Mouse (Mus musculus) layer of hippocampus, postnatal 10 days (tissue): ENCODE measurements around the gene Fbln1. TPM values are rescaled to one million over a fixed set of nuclear protein-coding genes. Genes with fewer than 3 reads are reported as not detected.

Experiments
- DNase-seq, 2 experiments: peaks; one replicate each; pipeline ENCODE4 v3.0.0; 2021; ENCODE audit warnings: low spot score in 2 of 2
- long read RNA-seq: library from polyadenylated mRNA; stranded (forward); transcript quantifications from one replicate; pipeline ENCODE4 v2.0.0, GENCODE M21; 2023
- total RNA-seq, 2 experiments: library from RNA; stranded (reverse); gene quantifications; 2 replicates each; pipeline ENCODE4 v1.2.3; 2021

Fbln1 gene
- 10 to 100 TPM; 17.4 to 22.6 TPM for total RNA-seq
- long read RNA-seq, transcript Fbln1-201 (17 exons, 3,659 nt) = minor isoform, 5 of 28 reads
- long read RNA-seq, transcript Fbln1-202 (15 exons, 2,273 nt) = major isoform, 17 of 28 reads
- long read RNA-seq, partial matches to known transcripts = 1 of 28 reads
- long read RNA-seq, other reads (novel, unspliced or antisense) = 5 of 28 reads

- DNase-seq = peak; percentile 61 to 78
These were observed at the start of gene Fbln1 for GRCm38 (mm10) chr15:85205792-85206702. TSS of gene Fbln1 (plus strand) at chr15:85205949.

DNA sequence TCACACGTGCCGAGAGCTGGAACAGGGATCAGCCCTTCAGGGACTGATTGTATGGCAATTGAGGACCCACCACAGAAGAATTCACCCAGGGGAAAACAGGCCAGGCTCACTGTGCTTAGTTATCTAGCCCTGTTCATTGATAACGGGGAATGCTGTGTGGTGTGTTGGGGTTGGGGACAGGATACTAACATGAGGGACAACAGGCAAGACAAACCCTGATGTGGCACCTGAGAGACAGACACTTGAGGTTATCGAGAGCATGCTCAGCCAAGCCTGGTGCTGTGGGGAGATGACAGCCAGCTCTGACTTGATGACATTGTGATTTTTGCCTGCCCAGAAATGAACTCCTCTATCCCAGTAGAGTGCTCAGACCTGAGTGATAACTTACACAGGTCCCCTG, 49.6 kb upstream of the Fbln1 start:
- no peak for DNase-seq

GRCm38 (mm10) chr15:85161416-85161815, 44.3 kb upstream of the Fbln1 start:
- DNase-seq = no peak

DNA sequence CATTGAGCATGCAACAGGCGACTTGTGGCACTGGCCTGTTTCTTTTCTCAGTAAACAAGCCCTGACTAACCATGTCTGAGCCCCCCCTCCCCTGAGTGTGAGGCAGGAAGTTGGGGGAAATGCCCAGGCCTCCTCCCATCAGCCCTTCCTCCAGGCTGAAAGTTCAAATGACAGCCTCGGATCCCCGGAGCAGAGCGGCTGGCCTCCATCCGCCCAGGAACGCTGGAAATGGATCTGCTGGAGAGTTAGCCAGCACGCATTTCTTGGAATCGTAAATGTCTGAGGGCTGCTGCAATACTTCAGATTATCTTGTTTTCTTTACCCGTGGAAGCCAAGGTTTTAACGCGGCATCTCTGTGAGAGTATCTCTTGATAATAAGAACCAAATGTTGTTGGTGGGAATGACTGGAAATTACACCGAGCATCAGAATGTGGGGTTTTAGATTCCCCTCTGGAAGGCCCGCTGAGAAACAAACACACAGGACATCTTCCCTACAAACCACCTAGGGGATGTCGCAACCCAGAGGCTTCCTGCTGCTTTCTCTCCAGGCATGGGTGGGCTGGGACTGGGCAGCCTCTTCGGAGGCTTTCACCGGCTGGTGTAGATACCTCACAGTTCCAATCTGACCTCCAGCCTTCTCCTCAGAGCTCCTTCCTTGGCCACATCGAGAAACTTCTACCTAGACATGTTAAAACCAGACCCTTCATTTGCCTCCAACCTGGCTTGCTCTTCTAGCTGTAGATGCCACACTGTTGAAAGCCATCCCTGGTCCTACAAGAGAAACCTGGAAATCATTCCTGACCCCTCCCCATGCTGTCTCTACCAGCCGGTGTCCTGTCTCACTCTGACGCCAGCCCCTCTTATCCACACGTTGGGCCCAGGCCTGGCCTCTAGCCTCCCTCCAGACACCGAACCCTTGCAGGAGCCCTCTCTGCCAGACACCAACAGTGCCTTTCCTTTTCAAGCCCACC, 42.8 kb upstream of the Fbln1 start:
- no peak for DNase-seq

- peak in 1 of 2 experiments; percentile 31 for DNase-seq
These were observed 39.3 kb upstream of the Fbln1 start for GRCm38 (mm10) chr15:85166433-85166933.

- DNase-seq = no peak
These were observed 38.6 kb upstream of the Fbln1 start for GRCm38 (mm10) chr15:85167086-85167679.

DNA sequence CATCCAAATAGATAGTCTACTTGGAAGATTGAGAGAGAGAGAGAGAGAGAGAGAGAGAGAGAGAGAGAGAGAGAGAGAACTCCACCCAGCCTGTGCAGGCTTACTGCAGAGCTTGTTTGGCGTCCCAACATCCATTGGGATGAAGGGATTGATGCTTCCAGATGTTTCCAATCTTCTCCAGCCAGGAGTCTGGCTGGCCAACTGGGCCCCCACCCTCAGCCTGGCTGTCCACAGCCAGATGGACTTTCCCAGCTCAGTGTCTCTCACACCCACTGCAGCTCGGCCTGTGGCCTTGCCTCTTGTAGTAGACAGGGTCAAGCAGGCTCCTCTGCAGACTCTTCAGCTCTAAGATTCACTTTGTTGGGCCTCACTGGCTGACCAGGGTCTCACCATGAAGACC, 33.7 kb upstream of the Fbln1 start:
- no peak for DNase-seq

GRCm38 (mm10) chr15:85173425-85173824, 32.3 kb upstream of the Fbln1 start:
- no peak for DNase-seq

GRCm38 (mm10) chr15:85174060-85174459, 31.7 kb upstream of the Fbln1 start:
- no peak for DNase-seq

DNA sequence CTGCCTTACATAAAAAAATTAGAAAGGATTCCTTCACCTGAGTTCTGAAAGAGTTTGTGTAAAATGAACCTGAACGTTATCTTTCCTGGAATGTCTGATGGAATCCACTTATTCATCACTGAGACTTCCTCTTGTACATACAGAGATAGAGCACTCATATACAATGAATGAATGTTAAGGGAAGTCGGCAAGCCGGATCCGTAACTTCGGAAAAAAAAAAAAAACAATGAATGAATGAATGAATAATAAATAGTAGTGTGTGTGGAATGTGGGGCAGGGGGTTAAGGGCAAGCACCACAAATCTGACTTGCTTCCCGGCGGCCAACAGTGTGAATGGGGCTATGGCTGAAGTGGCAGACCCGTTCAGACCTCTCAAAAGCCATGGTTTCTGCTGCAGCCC, 28.2 kb upstream of the Fbln1 start:
- DNase-seq = no peak

GRCm38 (mm10) chr15:85178172-85178571, 27.6 kb upstream of the Fbln1 start:
- no peak for DNase-seq

- peak; percentile 48 to 56 for DNase-seq
These were observed 26.1 kb upstream of the Fbln1 start for GRCm38 (mm10) chr15:85179528-85180180.

- no peak for DNase-seq
These were observed 25.4 kb upstream of the Fbln1 start for GRCm38 (mm10) chr15:85180368-85180767.

DNA sequence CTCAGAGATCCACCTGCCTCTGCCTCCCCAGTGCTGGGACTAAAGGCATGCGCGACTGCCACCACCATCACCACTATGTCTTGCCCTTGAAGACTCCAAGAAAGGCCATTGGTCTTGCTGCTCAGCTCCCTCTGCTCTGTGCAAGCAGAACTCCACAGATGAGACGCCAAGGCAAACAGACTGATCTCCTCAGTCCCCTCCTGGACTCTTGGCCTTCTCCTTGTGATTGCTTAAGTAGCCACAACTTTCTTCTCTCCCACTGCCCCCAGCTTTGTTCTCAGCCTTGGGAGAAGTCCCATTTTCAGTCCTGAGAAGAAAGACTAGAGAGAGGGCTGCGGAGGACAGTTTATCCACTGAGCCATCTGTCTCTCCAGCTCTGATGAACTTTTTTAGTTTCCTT, 23.7 kb upstream of the Fbln1 start:
- DNase-seq = no peak

DNA sequence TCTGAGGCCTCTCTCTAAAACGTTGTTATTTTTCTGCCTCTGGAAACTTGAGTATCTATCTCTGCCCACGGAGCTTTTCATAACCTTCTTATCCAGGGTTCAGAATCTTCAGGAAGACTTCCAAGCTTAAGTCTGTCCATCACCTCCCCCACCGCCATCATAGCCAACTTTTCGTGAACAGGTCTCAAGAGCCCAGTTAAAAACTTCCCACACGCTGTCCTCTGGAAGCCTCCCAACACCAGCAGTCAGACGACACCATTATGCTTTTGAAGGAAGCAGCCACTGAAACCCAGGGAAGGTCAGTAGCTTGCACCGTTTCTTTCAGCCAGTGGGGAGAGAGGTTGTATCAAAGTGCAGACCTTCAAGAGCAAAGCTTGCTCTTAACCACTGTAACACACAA, 18.8 kb upstream of the Fbln1 start:
- no peak for DNase-seq

DNA sequence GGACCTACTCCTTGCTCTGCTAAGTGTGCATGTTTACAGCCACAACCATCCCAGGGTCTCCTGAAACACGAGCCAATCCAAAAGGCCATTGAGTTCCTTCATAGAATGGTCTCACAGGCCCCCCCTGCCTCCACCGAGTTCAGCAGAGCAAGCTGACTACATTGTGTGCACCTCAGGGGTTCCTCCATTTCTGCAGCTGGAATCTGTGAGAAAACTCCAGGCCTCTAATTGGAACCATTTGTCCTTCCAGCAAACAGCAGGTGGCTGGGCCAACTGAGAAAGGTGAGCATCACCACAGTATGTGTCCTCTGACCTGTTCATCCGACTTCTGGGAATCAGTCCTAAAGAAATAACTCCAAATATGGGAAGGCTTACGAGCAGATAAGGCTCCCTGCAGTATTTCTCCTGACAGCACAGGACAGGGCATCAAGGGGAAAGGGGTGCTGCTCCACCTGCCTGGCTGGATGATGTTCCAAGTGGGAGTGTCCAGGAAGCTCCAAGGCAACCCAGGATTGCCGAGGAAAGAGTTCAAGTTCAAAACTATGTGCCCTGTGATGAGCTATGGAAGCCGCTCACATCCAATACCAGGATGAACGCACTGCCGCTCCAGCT, 17.5 kb upstream of the Fbln1 start:
- DNase-seq = no peak

GRCm38 (mm10) chr15:85200446-85201289, 5.1 kb upstream of the Fbln1 start:
- peak; percentile 45 to 55 for DNase-seq

- DNase-seq = no peak
These were observed 3.5 kb upstream of the Fbln1 start for GRCm38 (mm10) chr15:85202199-85202598.

DNA sequence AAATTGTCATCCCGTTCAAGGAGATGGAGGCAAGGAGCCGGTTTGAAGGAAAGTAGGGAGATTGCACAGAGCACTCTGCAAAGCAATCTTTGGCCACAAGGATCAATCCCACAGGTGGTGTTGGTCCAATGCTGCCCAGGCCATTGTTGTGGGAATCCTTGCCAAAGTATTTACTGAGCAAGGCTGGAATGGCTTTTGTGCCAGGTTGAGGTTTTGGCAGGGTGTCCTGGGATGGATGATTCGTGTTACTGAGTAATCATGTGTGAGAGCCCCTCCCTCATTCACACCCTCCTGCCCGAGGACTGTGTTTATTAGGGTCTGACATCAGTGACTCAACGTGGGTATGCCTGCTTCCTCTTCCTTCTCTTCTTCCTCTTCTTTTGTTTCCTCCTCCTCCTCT, 3.0 kb upstream of the Fbln1 start:
- DNase-seq = no peak
